Mouse (Mus musculus): ENCODE data around the gene Serpine1. TPM values are rescaled to one million over a fixed set of nuclear protein-coding genes. Genes with fewer than 3 reads are reported as not detected.

Serpine1 gene
- polyA plus RNA-seq, 1 experiment from 2014 or later: 151 TPM

GRCm38 (mm10) chr5:137012401-137012950 is 59.6 kb downstream of the Serpine1 start:
- ChIA-PET CTCF (interaction anchor here (1.1 to 1.4 kb wide), 2 partner anchors 91 to 101 kb away, joined by 3 to 4 read pairs; no protein-coding TSS in a partner anchor), POLR2A (interaction anchor here (1.0 kb wide), 1 partner anchor 26 kb away, joined by 3 read pairs; the partner anchor contains the start of gene Plod3)
- DNase-seq (ENCODE audit: low read depth, low spot score): peak; percentile 83
- H3K27me3 ChIP-seq: no peaks in the 10 kb centered on the region
- in situ Hi-C loops (cut with MboI; ENCODE audit: low pct_unique_long_range_greater_than_20kb): no loop called here
- TF ChIP-seq CTCF (IDR thresholded peaks at IDR 0.05): no peak
- peak; percentile 83 for ATAC-seq

Other genes with a start within 250 kb of the Serpine1 start
- gene Col26a1, start 189.1 kb downstream of the Serpine1 start, polyA plus RNA-seq (2021): 0.09 TPM
- 73.2 TPM for gene Ift22, start 164.1 kb downstream of the Serpine1 start, polyA plus RNA-seq (2021)
- gene Fis1, start 119.0 kb downstream of the Serpine1 start, polyA plus RNA-seq (2021): 280 TPM
- 0.22 TPM for gene Cldn15, start 105.7 kb downstream of the Serpine1 start, polyA plus RNA-seq (2021)
- gene Plod3, start 85.2 kb downstream of the Serpine1 start, polyA plus RNA-seq (2021): 202 TPM
- 99.6 TPM for gene Znhit1, start 84.2 kb downstream of the Serpine1 start, polyA plus RNA-seq (2021)
- 0.89 TPM for gene Vgf, start 45.9 kb downstream of the Serpine1 start, polyA plus RNA-seq (2021)
- gene Ap1s1, start 26.1 kb downstream of the Serpine1 start, polyA plus RNA-seq (2021): 240 TPM
- 35.6 TPM for gene Trim56, start 43.9 kb upstream of the Serpine1 start, polyA plus RNA-seq (2021)
- not detected for gene Muc3, start 77.1 kb upstream of the Serpine1 start, polyA plus RNA-seq (2021)
- gene Muc3a, start 140.1 kb upstream of the Serpine1 start, polyA plus RNA-seq (2021): not detected
- gene Ache, start 215.3 kb upstream of the Serpine1 start, polyA plus RNA-seq (2021): 1.8 TPM
- gene Ufsp1, start 222.4 kb upstream of the Serpine1 start, polyA plus RNA-seq (2021): 13.0 TPM
- 268 TPM for gene Srrt, start 235.4 kb upstream of the Serpine1 start, polyA plus RNA-seq (2021)
- gene Trip6, start 242.1 kb upstream of the Serpine1 start, polyA plus RNA-seq (2021): 155 TPM